Mouse (Mus musculus) R1 (cell line): ENCODE results near the gene Olfr739.

Experiments used
- DNase-seq: peaks from one replicate; pipeline ENCODE4 v3.0.0-alpha.2; 2018; ENCODE audit warnings: low read depth, low spot score

Olfr739 gene

DNA sequence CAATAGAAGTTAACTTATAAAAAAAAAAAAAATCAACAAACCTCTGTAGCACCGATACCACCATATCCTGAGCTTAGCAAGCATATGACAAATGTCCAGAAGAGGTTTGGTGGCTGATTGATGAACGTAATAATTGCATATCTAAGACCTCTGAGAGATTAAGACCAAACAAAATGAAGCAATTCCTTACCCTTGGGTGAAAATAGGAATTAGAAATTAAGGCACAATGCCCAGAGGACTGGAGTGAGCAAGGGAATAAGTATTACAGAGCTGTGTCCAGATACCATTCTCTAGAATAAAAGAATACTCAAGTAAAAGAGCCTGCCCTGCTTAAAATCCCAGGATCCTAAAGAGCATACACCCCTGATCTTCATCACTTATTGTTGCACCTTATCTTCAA is at the start of gene Olfr739:
Olfr739 (plus strand) TSS at position 301 of the 400 bp plus-strand sequence.
- DNase-seq = no peak

- no peak for DNase-seq
Measured at GRCm38 (mm10) chr14:50380863-50381262, 37.6 kb upstream of the Olfr739 start, which contains the start of gene Olfr736. TSS of gene Olfr736 (plus strand) at chr14:50381163.

- no peak for DNase-seq
Measured at GRCm38 (mm10) chr14:50407268-50407667, 11.2 kb upstream of the Olfr739 start, which contains the start of gene Olfr738. TSS of gene Olfr738 (plus strand) at chr14:50407568.

GRCm38 (mm10) chr14:50445245-50445644 is 26.8 kb downstream of the Olfr739 start, which contains the start of gene Olfr740:
TSS of gene Olfr740 (plus strand) at chr14:50445545.
- DNase-seq = no peak

- DNase-seq = no peak
Measured at GRCm38 (mm10) chr14:50472438-50472837, 54.0 kb downstream of the Olfr739 start, which contains the start of gene Olfr741. TSS of gene Olfr741 (plus strand) at chr14:50472738.
